Mouse (Mus musculus) ES-CJ7 (cell line): Measurements from ENCODE around the gene Gsta3.

Experiments
- DNase-seq: peaks from one replicate; pipeline ENCODE4 v3.0.0; 2011; ENCODE audit warnings: low read depth, low spot score

The Gsta3 gene

GRCm38 (mm10) chr1:21299826-21300225 is 59.4 kb downstream of the Gsta3 start:
- DNase-seq = no peak

- DNase-seq = no peak
These were observed 61.3 kb downstream of the Gsta3 start for GRCm38 (mm10) chr1:21301686-21302085.

DNA sequence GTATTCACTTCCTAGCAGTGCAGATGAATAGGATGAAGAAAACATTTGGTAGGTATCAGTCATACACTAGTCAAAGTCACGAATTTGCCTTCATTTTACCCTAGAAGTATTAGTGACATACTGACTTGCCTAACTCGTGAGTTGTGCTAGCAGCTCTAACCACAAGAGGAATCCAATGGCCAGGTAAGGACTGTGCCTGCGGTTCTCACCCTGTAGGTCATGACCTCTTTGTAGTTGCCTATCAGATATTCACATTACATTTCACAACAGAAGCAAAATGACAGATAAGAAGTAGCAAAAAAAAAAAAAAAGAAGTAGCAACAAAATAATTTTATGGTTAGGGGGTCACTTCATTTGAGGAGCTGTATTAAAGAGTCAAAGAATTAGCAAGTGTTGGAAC is 63.8 kb downstream of the Gsta3 start:
- no peak for DNase-seq

DNA sequence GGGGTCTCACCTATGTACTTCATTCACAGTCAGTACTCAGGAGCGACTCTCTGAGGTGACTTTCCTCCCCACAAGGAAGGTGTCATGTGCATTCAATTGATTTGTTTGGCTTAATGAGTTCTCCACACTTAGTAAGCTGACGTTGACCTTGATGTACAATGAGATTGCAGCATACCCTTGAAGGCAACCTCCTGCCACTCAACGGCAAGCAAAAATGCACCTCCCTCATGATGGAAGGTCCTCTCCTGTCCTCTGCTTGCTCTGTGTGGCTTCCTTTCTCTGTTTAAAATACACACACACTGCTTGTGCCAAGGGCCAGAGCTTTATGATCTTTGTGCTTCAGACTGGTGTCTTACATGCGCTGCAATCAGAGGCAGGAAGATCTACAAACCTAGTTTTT is 64.3 kb downstream of the Gsta3 start:
- DNase-seq = no peak

DNA sequence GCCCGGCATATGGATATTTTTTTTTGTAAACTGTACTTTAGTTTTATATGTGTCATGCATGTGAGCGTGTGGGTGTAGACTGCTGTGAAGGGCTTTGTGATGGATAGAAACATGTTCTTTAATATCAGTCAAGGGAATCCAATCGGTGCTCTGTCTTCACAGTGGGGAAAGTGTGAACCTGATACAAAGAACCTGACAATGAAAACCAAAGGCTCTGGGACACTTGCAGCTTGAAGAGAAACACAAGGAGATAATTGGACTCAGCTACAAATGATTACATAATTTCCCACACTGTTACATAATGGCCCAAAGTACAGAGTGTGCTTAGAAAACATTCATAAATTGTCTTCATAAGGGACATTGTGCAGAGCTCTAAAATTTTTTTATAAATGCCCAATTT is 65.1 kb downstream of the Gsta3 start:
- no peak for DNase-seq

DNA sequence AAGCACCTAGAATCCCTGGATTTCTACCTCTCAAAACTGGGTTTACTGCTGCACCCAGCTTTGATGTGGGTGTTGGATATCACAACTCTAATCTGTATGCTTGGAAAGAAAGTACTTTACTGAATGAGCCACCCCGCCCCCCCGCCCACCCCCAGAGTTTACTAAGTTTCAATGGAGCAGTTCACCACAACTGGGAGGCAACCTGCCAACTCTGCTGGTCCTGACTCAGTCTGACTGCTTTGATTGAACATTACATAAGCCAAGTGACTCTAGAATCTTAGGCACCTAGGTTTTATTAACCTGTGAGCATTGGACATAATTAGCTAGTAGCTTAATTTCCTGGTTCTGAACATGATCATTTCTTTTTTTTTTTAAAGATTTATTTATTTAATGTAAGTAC is 73.9 kb downstream of the Gsta3 start:
- no peak for DNase-seq
